Mouse (Mus musculus): Measurements from ENCODE around the gene Arid1b. TPM values are rescaled to one million over a fixed set of nuclear protein-coding genes. Genes with fewer than 3 reads are reported as not detected.

Gene Arid1b
- polyA plus RNA-seq, 1 experiment from 2014 or later = 9.6 TPM

DNA sequence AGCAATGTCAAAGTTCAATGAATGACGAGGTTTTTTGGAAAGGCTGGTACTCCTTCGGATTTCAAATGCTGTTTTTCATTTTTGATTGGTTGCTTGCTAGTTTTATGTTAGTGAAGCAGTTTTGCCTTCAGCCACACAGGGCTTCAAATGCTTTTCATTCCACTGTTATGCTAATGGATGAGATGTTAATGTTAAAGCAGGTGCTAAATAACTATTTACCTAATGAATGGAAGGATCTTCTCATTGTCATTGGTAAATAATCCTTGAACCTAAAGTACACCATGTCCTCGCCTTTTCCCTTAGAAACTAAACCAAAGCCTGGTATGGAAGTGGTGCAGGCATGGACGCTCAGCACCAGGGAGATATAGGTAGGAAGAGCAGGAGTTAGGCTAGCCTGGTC lies 26.9 kb upstream of the Arid1b start:
- no peaks in the 10 kb centered on the region for H3K4me1 ChIP-seq (ENCODE audit: control insufficient read depth, insufficient read depth, low read depth, low read length)
- no peaks in the 10 kb centered on the region for H3K27me3 ChIP-seq (replicated peaks; ENCODE audit: control insufficient read depth, insufficient read depth, low read length)
- H3K4me3 ChIP-seq (ENCODE audit: low read length) = no peak overlapping the region
- no peak overlapping the region for H3K4me2 ChIP-seq (ENCODE audit: low read length)
- WGBS = 67% methylated on average over 4 of the region's 4 CpGs
- no peaks in the 10 kb centered on the region for H3K36me3 ChIP-seq (ENCODE audit: control insufficient read depth, insufficient read depth, low read length)
- ATAC-seq = no peak
- H3K27ac ChIP-seq (ENCODE audit: low read depth, low read length) = no peak overlapping the region
- H3K9me3 ChIP-seq (ENCODE audit: control insufficient read depth, low read length) = no peaks in the 10 kb centered on the region
- H3K9ac ChIP-seq (ENCODE audit: low read depth, low read length) = no peak overlapping the region

DNA sequence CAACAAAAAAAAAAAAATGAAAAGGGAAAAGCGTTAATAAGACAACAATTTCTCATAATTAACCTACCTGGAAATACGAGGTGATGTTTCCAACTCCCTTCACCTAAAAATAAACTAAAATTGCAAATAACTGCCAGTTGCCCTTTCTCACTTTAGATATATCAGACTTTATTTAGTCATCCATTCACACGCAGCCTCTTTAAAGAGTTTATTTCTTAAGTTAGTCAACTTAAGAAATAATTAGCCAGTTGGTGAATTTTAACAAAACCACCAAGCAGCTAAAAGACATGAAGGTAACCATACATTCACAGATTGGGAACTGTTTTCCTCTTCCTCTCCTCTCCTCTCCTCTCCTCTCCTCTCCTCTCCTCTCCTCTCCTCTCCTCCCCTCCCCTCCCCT lies 26.1 kb upstream of the Arid1b start:
- no peaks in the 10 kb centered on the region for H3K9me3 ChIP-seq (ENCODE audit: control insufficient read depth, low read length)
- H3K4me2 ChIP-seq (ENCODE audit: low read length) = no peak overlapping the region
- no peaks in the 10 kb centered on the region for H3K27me3 ChIP-seq (replicated peaks; ENCODE audit: control insufficient read depth, insufficient read depth, low read length)
- no peaks in the 10 kb centered on the region for H3K36me3 ChIP-seq (ENCODE audit: control insufficient read depth, insufficient read depth, low read length)
- 97% methylated on average over 3 of the region's 3 CpGs for WGBS
- H3K4me1 ChIP-seq (ENCODE audit: control insufficient read depth, insufficient read depth, low read depth, low read length) = no peaks in the 10 kb centered on the region
- H3K9ac ChIP-seq (ENCODE audit: low read depth, low read length) = no peak overlapping the region
- no peak overlapping the region for H3K27ac ChIP-seq (ENCODE audit: low read depth, low read length)
- ATAC-seq = no peak
- H3K4me3 ChIP-seq (ENCODE audit: low read length) = no peak overlapping the region

DNA sequence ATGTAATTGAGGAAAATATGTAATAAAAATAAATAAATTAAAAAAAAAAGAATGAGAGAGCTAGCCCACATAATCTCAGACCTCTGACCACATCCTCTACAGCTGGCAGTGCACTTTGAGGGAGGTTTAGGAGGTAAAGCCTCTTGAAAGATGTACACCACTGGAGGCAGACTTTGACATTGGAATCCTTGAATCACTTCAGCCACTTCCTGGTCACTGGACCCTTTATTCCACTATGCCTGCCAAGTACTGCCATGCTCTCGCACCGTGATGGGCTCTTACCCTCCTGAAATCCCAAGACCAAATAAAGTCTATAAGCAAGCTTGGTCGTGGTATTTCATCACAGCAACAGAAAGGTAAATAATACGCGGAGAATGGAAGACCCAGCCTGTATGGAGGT lies 25.3 kb upstream of the Arid1b start:
- Histone ChIP-seq H3K27me3 (replicated peaks; ENCODE audit: control insufficient read depth, insufficient read depth, low read length) (no peaks in the 10 kb centered on the region), H3K36me3 (ENCODE audit: control insufficient read depth, insufficient read depth, low read length) (no peaks in the 10 kb centered on the region), H3K4me2 (ENCODE audit: low read length) (no peak overlapping the region), H3K4me3 (ENCODE audit: low read length) (no peak overlapping the region), H3K4me1 (ENCODE audit: control insufficient read depth, insufficient read depth, low read depth, low read length) (no peaks in the 10 kb centered on the region), H3K9me3 (ENCODE audit: control insufficient read depth, low read length) (no peaks in the 10 kb centered on the region), H3K9ac (ENCODE audit: low read depth, low read length) (no peak overlapping the region), H3K27ac (ENCODE audit: low read depth, low read length) (no peak overlapping the region)
- 96% methylated on average over 5 of the region's 5 CpGs for WGBS
- ATAC-seq = no peak

DNA sequence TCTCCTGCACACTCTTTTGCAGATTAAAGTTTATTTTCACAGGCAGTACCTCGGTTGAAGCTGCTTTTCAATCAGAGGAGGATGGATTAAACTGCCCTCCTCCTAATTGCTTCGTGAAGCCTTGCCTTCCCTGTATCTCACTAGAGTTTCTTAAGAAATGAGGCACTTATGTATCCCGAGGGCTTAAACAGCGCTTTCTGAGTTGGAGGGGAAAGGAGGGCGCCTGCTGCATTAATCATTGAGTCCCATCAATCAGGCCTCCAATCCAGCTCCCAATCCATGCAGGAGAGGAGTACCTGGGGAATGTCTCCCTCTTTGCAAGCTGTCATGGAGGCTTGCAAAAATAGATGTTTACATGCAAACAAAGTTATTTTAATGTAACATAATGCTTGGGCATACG lies 21.9 kb upstream of the Arid1b start:
- Histone ChIP-seq H3K27ac (ENCODE audit: low read depth, low read length) (no peak overlapping the region), H3K4me2 (ENCODE audit: low read length) (no peak overlapping the region), H3K9ac (ENCODE audit: low read depth, low read length) (no peak overlapping the region), H3K27me3 (replicated peaks; ENCODE audit: control insufficient read depth, insufficient read depth, low read length) (no peaks in the 10 kb centered on the region), H3K36me3 (ENCODE audit: control insufficient read depth, insufficient read depth, low read length) (no peaks in the 10 kb centered on the region), H3K9me3 (ENCODE audit: control insufficient read depth, low read length) (no peaks in the 10 kb centered on the region), H3K4me3 (ENCODE audit: low read length) (no peak overlapping the region), H3K4me1 (ENCODE audit: control insufficient read depth, insufficient read depth, low read depth, low read length) (no peaks in the 10 kb centered on the region)
- 65% methylated on average over 6 of the region's 6 CpGs for WGBS
- ATAC-seq = no peak

DNA sequence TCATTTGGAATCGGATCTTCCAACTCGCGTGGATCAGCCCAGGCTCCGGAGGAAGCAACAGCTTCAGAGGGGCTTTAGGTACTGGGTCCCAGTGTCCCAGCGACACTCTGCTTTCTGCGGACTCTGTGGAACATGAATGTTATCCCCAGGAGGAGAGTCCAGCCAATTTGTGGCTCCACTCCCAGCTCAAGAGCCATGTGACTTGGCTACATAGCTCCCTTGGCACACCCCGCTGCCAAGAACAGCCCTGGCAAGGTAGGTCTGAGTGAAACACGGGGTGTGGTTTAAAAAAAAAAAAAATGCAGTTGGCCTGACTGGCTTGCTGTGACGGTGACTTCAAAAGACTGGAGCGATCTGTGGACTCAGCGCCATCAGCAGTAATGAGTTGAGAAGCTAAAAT lies 19.4 kb upstream of the Arid1b start:
- H3K36me3 ChIP-seq (ENCODE audit: control insufficient read depth, insufficient read depth, low read length) = no peaks in the 10 kb centered on the region
- H3K27me3 ChIP-seq (replicated peaks; ENCODE audit: control insufficient read depth, insufficient read depth, low read length) = no peaks in the 10 kb centered on the region
- H3K4me3 ChIP-seq (ENCODE audit: low read length) = no peak overlapping the region
- H3K4me2 ChIP-seq (ENCODE audit: low read length) = peak overlapping the region; percentile 14; the same call in 1 of the 2 replicates
- no peak overlapping the region for H3K27ac ChIP-seq (ENCODE audit: low read depth, low read length)
- WGBS = 65% methylated on average over 11 of the region's 11 CpGs
- H3K4me1 ChIP-seq (ENCODE audit: control insufficient read depth, insufficient read depth, low read depth, low read length) = no peaks in the 10 kb centered on the region
- no peaks in the 10 kb centered on the region for H3K9me3 ChIP-seq (ENCODE audit: control insufficient read depth, low read length)
- peak; percentile 83 for ATAC-seq
- no peak overlapping the region for H3K9ac ChIP-seq (ENCODE audit: low read depth, low read length)

DNA sequence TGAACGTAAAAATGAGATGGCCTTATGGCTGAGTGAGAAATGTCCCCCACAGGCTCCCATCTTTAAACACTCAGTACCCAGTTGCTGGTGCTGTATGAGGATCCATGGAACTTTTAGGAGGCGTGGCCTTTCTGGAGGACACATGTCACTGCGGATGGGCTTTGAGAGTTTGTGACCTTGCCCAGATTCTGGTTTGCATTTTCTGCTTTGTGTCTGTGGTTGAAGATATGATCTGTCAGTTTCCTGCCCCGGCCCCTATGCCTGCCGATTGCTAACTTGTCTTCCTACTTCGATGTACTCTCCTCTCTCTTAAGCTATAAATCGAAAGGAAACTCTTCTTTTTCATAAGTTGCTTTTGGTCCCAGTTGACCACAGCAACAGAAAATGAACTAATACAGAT lies 14.0 kb upstream of the Arid1b start:
- H3K27ac ChIP-seq (ENCODE audit: low read depth, low read length) = no peak overlapping the region
- H3K4me1 ChIP-seq (ENCODE audit: control insufficient read depth, insufficient read depth, low read depth, low read length) = no peaks in the 10 kb centered on the region
- H3K4me3 ChIP-seq (ENCODE audit: low read length) = no peak overlapping the region
- H3K36me3 ChIP-seq (ENCODE audit: control insufficient read depth, insufficient read depth, low read length) = no peaks in the 10 kb centered on the region
- H3K27me3 ChIP-seq (replicated peaks; ENCODE audit: control insufficient read depth, insufficient read depth, low read length) = no peaks in the 10 kb centered on the region
- no peaks in the 10 kb centered on the region for H3K9me3 ChIP-seq (ENCODE audit: control insufficient read depth, low read length)
- H3K9ac ChIP-seq (ENCODE audit: low read depth, low read length) = no peak overlapping the region
- no peak for ATAC-seq
- H3K4me2 ChIP-seq (ENCODE audit: low read length) = no peak overlapping the region
- WGBS = 95% methylated on average over 7 of the region's 7 CpGs

DNA sequence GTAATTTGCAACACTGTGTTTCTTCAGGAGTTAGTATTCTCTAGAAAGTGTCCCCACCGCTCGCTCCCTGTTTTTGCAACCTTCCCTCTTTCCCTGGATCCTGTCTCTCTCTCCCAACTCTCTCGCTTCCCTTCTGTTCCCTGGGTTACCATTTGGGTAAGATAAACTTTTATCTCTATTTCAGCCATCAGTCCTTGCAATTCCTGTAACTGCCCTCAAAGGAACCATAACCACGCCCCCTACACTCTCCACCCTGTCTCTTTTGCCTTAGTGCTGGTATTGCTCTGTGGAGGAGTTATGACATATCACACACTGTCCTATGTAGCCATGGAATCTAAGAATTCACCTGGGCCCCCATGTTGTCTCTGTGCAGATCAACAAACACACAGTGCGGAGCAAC lies 11.3 kb upstream of the Arid1b start:
- Histone ChIP-seq H3K9ac (ENCODE audit: low read depth, low read length) (no peak overlapping the region), H3K4me3 (ENCODE audit: low read length) (no peak overlapping the region), H3K36me3 (ENCODE audit: control insufficient read depth, insufficient read depth, low read length) (no peaks in the 10 kb centered on the region), H3K4me1 (ENCODE audit: control insufficient read depth, insufficient read depth, low read depth, low read length) (no peaks in the 10 kb centered on the region), H3K9me3 (ENCODE audit: control insufficient read depth, low read length) (no peaks in the 10 kb centered on the region), H3K27ac (ENCODE audit: low read depth, low read length) (no peak overlapping the region), H3K4me2 (ENCODE audit: low read length) (no peak overlapping the region), H3K27me3 (replicated peaks; ENCODE audit: control insufficient read depth, insufficient read depth, low read length) (no peaks in the 10 kb centered on the region)
- no peak for ATAC-seq
- WGBS = 89% methylated on average over 5 of the region's 5 CpGs

DNA sequence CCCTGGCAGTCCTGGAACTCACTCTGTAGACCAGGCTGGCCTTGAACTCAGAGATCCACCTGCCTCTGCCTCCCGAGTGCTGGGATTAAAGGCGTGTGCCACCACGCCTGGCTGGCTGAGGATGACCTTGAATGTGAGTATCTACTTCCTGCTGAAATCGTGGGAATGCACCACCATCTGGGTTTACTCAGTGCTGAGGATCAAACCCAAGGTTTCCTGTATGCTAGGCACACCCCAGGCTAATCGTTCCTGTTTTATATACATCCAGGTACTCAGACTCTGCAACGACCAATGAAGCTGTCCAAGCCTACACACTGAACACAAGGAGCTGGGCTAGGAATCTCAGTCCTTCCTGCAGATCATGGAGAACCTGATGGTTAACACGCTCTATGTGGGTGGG lies 9.4 kb upstream of the Arid1b start:
- H3K27ac ChIP-seq (ENCODE audit: low read depth, low read length) = no peak overlapping the region
- H3K27me3 ChIP-seq (replicated peaks; ENCODE audit: control insufficient read depth, insufficient read depth, low read length) = no peaks in the 10 kb centered on the region
- no peaks in the 10 kb centered on the region for H3K9me3 ChIP-seq (ENCODE audit: control insufficient read depth, low read length)
- H3K4me3 ChIP-seq (ENCODE audit: low read length) = no peak overlapping the region
- no peaks in the 10 kb centered on the region for H3K36me3 ChIP-seq (ENCODE audit: control insufficient read depth, insufficient read depth, low read length)
- no peaks in the 10 kb centered on the region for H3K4me1 ChIP-seq (ENCODE audit: control insufficient read depth, insufficient read depth, low read depth, low read length)
- WGBS = 91% methylated on average over 7 of the region's 7 CpGs
- no peak for ATAC-seq
- H3K9ac ChIP-seq (ENCODE audit: low read depth, low read length) = no peak overlapping the region
- H3K4me2 ChIP-seq (ENCODE audit: low read length) = no peak overlapping the region

DNA sequence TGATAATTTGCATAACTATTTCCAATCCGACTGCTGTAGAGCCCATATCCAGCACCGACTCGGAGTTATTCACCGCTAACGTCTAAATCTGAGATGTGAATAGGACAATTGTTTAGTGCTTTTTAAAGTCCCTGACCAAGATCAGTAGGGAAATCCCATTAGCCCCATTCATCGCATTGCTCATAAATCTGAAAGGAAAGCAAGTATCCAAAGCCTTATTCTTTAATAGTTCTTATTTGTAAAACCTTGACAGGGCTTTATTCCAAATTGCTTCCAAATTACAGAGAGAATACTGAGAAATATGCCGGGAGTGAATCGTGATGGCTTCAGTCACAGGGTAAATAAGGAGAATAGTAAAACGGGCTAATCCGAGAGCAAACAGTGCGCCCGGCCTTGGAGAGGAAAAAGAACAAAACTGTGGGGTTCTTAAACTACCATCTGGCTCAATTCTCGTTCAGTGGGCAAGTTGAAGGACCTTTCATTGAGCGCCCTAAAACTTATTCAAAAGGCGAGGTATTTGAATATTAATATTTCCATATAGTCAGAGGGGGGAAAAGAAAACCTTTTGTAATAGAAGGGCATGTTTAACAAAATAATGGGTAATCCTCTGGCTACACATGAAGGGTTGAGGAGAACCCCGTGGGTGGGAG lies 3.1 kb upstream of the Arid1b start:
- H3K4me2 ChIP-seq (ENCODE audit: low read length) = no peak overlapping the region
- ATAC-seq = no peak

DNA sequence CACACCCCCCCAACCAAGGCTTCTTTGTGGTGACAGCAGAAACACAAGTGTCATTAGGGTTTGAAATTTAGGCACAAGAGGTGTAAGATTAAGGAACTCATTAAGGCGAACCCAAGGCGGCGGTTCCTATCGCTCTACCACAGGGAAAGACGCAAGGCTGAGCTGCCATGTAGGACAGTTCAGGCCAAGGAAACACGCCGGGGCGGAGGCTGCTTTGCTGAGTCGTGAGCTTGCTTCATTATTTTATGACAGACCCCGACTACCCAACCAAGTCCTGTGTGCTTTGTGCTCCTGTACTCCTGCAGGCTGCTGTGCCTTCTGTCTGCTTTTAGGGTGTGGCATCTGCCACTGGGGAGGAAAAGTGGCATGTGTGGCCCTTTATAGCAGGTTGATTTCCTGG lies 2.5 kb upstream of the Arid1b start:
- 67% methylated on average over 10 of the region's 10 CpGs for WGBS
- no peak overlapping the region for H3K4me3 ChIP-seq (ENCODE audit: low read length)

More for the DNA sequence above, 3.1 kb upstream of the Arid1b start:
- Histone ChIP-seq H3K27me3 (replicated peaks; ENCODE audit: control insufficient read depth, insufficient read depth, low read length) (no peaks in the 10 kb centered on the region), H3K9ac (ENCODE audit: low read depth, low read length) (0 out of 2 replicates have a peak overlapping the region, but pooled peaks have one; percentile 17), H3K4me3 (ENCODE audit: low read length) (no peak overlapping the region), H3K27ac (ENCODE audit: low read depth, low read length) (no peak overlapping the region), H3K36me3 (ENCODE audit: control insufficient read depth, insufficient read depth, low read length) (no peaks in the 10 kb centered on the region), H3K4me1 (ENCODE audit: control insufficient read depth, insufficient read depth, low read depth, low read length) (peaks cover 11% of the 10 kb centered on the region), H3K9me3 (ENCODE audit: control insufficient read depth, low read length) (no peaks in the 10 kb centered on the region)
- 32% methylated on average over 16 of the region's 16 CpGs for WGBS

More for the DNA sequence above, 2.5 kb upstream of the Arid1b start:
- Histone ChIP-seq H3K4me2 (ENCODE audit: low read length) (no peak overlapping the region), H3K9me3 (ENCODE audit: control insufficient read depth, low read length) (no peaks in the 10 kb centered on the region), H3K27me3 (replicated peaks; ENCODE audit: control insufficient read depth, insufficient read depth, low read length) (no peaks in the 10 kb centered on the region), H3K36me3 (ENCODE audit: control insufficient read depth, insufficient read depth, low read length) (no peaks in the 10 kb centered on the region), H3K4me1 (ENCODE audit: control insufficient read depth, insufficient read depth, low read depth, low read length) (peaks cover 11% of the 10 kb centered on the region), H3K27ac (ENCODE audit: low read depth, low read length) (no peak overlapping the region), H3K9ac (ENCODE audit: low read depth, low read length) (no peak overlapping the region)
- no peak for ATAC-seq

Measured in hindbrain, embryonic 16.5 days (tissue).